In the genomic region with DNA sequence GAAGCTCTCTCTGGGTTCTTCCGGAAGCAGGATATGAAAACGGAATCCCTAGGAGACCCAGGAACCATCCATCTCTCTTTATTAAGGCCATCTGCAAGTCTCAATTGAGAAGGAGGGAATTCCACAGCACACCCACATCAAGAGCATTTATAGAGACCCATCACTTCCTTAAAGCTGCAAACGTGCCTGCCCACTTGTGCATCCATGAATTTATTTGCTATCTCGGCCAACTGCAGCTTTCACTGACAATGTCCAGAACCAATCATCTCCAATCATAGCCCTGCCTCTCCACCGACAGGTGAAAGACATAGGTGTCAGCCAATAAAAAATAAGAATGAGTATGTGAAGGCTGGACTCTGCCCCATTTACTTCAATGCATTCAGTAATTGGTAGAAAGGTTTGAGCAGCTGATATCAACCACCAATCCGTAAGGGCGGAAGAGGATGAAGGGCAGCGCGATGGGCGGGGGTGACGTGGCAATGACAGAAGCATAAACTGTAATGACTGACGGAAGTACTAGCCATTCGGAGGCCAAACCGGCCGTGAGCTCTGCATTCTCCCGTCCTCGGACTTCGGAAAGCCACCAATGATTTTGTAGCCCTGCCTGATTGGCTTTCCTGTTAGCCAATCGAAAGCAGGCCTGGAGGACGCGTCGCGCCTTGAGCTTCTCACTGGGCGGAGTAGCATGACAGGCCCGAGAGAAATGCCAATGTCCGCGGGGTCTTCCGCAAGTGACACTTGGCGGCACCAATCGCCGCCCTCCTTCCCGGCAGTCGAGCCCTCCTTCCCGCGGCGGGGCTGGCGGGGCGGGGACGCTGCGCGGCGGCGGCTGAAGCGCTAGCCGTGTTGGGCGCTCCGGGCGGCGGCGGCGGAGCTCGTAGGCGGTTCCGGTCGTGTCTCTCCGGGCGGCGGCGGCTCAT, we compare ENCODE assay signal across 7 mouse cellular contexts. TPM values are rescaled to one million over a fixed set of nuclear protein-coding genes. Genes with fewer than 3 reads are reported as not detected.
DNase-seq lines count a peak whose midpoint lies in the region; ATAC-seq lines count a peak whose summit lies in the region.

A gene (plus strand): TSS at position 919 of the 920 bp plus-strand sequence.

- peak; percentile 100 for DNase-seq in adrenal gland, adult 8-10 months
- peak; percentile 96 for DNase-seq in embryo, embryonic 9.5 days (ENCODE audit: extremely low spot score)
- DNase-seq in gastrocnemius, postnatal 4 days (ENCODE audit: low spot score in 2 of 2), result peak; percentile 93 to 98
- DNase-seq in left cerebral cortex, postnatal 36 days (ENCODE audit: low spot score in 2 of 2), result peak; percentile 100
- peak; percentile 99 for DNase-seq in midbrain, embryonic 11.5 days (ENCODE audit: low spot score, missing footprints)
- DNase-seq in skeletal muscle tissue, adult 2 months (ENCODE audit: low read depth, low spot score), result peak; percentile 100

- H3K4me1 ChIP-seq in intestine, embryonic 16.5 days (ENCODE audit: control insufficient read depth, insufficient read depth, low read length), result peaks cover 16% of the 10 kb centered on the region
- peaks cover 9% of the 10 kb centered on the region for H3K4me1 ChIP-seq in midbrain, embryonic 11.5 days (ENCODE audit: control insufficient read depth, insufficient read depth, low read length)

- H3K9ac ChIP-seq in intestine, embryonic 16.5 days (ENCODE audit: low read depth, low read length), result peak within 1 kb of the TSS; percentile 89
- peak within 1 kb of the TSS; percentile 77 for H3K9ac ChIP-seq in midbrain, embryonic 11.5 days (ENCODE audit: low read length)

- no peaks in the 10 kb centered on the region for H3K9me3 ChIP-seq in intestine, embryonic 16.5 days (ENCODE audit: control insufficient read depth, low read length)
- no peaks in the 10 kb centered on the region for H3K9me3 ChIP-seq in midbrain, embryonic 11.5 days (ENCODE audit: control insufficient read depth, low read length)

- H3K4me3 ChIP-seq in intestine, embryonic 16.5 days (ENCODE audit: low read length), result peak within 1 kb of the TSS; percentile 91
- H3K4me3 ChIP-seq in midbrain, embryonic 11.5 days (ENCODE audit: low read depth, low read length), result peak within 1 kb of the TSS; percentile 96

- H3K36me3 ChIP-seq in intestine, embryonic 16.5 days (ENCODE audit: control insufficient read depth, insufficient read depth, low read length), result no peaks in the 10 kb centered on the region
- H3K36me3 ChIP-seq in midbrain, embryonic 11.5 days (ENCODE audit: control insufficient read depth, insufficient read depth, low read length), result no peaks in the 10 kb centered on the region

- WGBS in intestine, embryonic 16.5 days, result under 1% methylated on average over 59 of the region's 59 CpGs
- whole genome bisulfite sequencing in midbrain, embryonic 11.5 days, result under 1% methylated on average over 47 of the region's 59 CpGs

- intact Hi-C loops in left cerebral cortex, postnatal 36 days (cut with DNase I), result loop anchor here (2.0 to 5.0 kb wide), 2 partner anchors 42 to 52 kb away; a partner anchor contains a TSS

- no peaks in the 10 kb centered on the region for H3K27me3 ChIP-seq in intestine, embryonic 16.5 days (replicated peaks; ENCODE audit: control insufficient read depth, insufficient read depth, low read length)
- no peaks in the 10 kb centered on the region for H3K27me3 ChIP-seq in midbrain, embryonic 11.5 days (ENCODE audit: control insufficient read depth, insufficient read depth, low read length)

- ATAC-seq in intestine, embryonic 16.5 days, result peak; percentile 98
- peak; percentile 98 for ATAC-seq in midbrain, embryonic 11.5 days (ENCODE audit: low FRiP score)

- H3K27ac ChIP-seq in intestine, embryonic 16.5 days (ENCODE audit: low read length), result peak within 1 kb of the TSS; percentile 81
- peak within 1 kb of the TSS; percentile 75 for H3K27ac ChIP-seq in midbrain, embryonic 11.5 days (ENCODE audit: low read depth, low read length)

- H3K4me2 ChIP-seq in intestine, embryonic 16.5 days (ENCODE audit: low read depth, low read length), result peak within 1 kb of the TSS; percentile 94
- peak within 1 kb of the TSS; percentile 66 for H3K4me2 ChIP-seq in midbrain, embryonic 11.5 days

RNA-seq across cellular contexts. Expression of the gene that starts here (rescaled TPM):
- 100 to 1,000 TPM in 2 of 4 experiments, 10 to 100 TPM in 2; 96.8 to 109 (median 102) TPM for total RNA-seq in adrenal gland, adult 8-10 months (2022)
- 10 to 100 TPM; 80.6 to 85.0 TPM for total RNA-seq in gastrocnemius, postnatal 4 days (2021)
- 3.3 and 3.8 TPM in 2 replicates for polyA plus RNA-seq in intestine, embryonic 16.5 days (2015; fragmentation: Nextera tagmentation; extraction: Ambion mirVana)
- 10 to 100 TPM; 55.5 to 59.1 TPM for total RNA-seq in left cerebral cortex, postnatal 36 days (2021)
- polyA plus RNA-seq in midbrain, embryonic 11.5 days (2014; fragmentation: Nextera tagmentation; extraction: Ambion mirVana), result 5.3 and 6.0 TPM in 2 replicates

Comparison
In these comparisons a context has a peak if more than half of its experiments do, and no peak if none do; other contexts are left out.
1. Peak in every context shown above with its lines: DNase-seq, ATAC-seq, H3K4me3 ChIP-seq and H3K27ac ChIP-seq.